Mouse (Mus musculus): ENCODE measurements at regions not wholly inside any gene's neighbourhood (a gene's known extent, or its start where the extent isn't known, plus 50 kb on each side); places are given as distances from the start of the nearest gene placed in this dataset.

- no peak for DNase-seq (ENCODE audit: low spot score)
Measured at GRCm38 (mm10) chr6:31658447-31659199, 94.8 kb upstream of the Podxl start.

- DNase-seq (ENCODE audit: low spot score): no peak
Measured at GRCm38 (mm10) chr6:31650791-31651476, 87.2 kb upstream of the Podxl start.

GRCm38 (mm10) chr6:31645261-31645660 lies 81.5 kb upstream of the Podxl start:
- peak; percentile 44 for DNase-seq (ENCODE audit: low spot score)

GRCm38 (mm10) chr6:31644504-31644903 lies 80.7 kb upstream of the Podxl start:
- no peak for DNase-seq (ENCODE audit: low spot score)

- peak; percentile 90 for DNase-seq (ENCODE audit: low spot score)
Measured at GRCm38 (mm10) chr6:31642451-31642942, 78.7 kb upstream of the Podxl start.

GRCm38 (mm10) chr6:31640745-31641144 lies 77.0 kb upstream of the Podxl start:
- no peak for DNase-seq (ENCODE audit: low spot score)

- DNase-seq (ENCODE audit: low spot score): peak; percentile 73
Measured at GRCm38 (mm10) chr6:31639460-31639859, 75.7 kb upstream of the Podxl start.

GRCm38 (mm10) chr6:31638434-31639220 lies 74.8 kb upstream of the Podxl start:
- DNase-seq (ENCODE audit: low spot score): no peak

GRCm38 (mm10) chr6:31637371-31638052 lies 73.7 kb upstream of the Podxl start:
- no peak for DNase-seq (ENCODE audit: low spot score)

- DNase-seq (ENCODE audit: low spot score): no peak
Measured at GRCm38 (mm10) chr6:31636954-31637353, 73.2 kb upstream of the Podxl start.

GRCm38 (mm10) chr6:31632485-31632884 lies 68.7 kb upstream of the Podxl start:
- no peak for DNase-seq (ENCODE audit: low spot score)

- no peak for DNase-seq (ENCODE audit: low spot score)
Measured at GRCm38 (mm10) chr6:31630009-31630408, 66.2 kb upstream of the Podxl start.

- DNase-seq (ENCODE audit: low spot score): peak; percentile 19
Measured at GRCm38 (mm10) chr6:31627912-31628311, 64.1 kb upstream of the Podxl start.

GRCm38 (mm10) chr6:31625055-31625454 lies 61.3 kb upstream of the Podxl start:
- DNase-seq (ENCODE audit: low spot score): no peak

- peak; percentile 28 for DNase-seq (ENCODE audit: low spot score)
Measured at GRCm38 (mm10) chr6:31624374-31624773, 60.6 kb upstream of the Podxl start.

- no peak for DNase-seq (ENCODE audit: low spot score)
Measured at GRCm38 (mm10) chr6:31621023-31621422, 57.2 kb upstream of the Podxl start.

GRCm38 (mm10) chr6:31618852-31619251 lies 55.1 kb upstream of the Podxl start:
- DNase-seq (ENCODE audit: low spot score): no peak

- DNase-seq (ENCODE audit: low spot score): peak; percentile 55
Measured at GRCm38 (mm10) chr6:31617341-31617740, 53.6 kb upstream of the Podxl start.

- no peak for DNase-seq (ENCODE audit: low spot score)
Measured at GRCm38 (mm10) chr6:31615426-31615970, 51.7 kb upstream of the Podxl start.

GRCm38 (mm10) chr6:31614563-31614962 lies 50.8 kb upstream of the Podxl start:
- DNase-seq (ENCODE audit: low spot score): no peak

GRCm38 (mm10) chr6:31613590-31614319 lies 50.0 kb upstream of the Podxl start:
- peak; percentile 31 for DNase-seq (ENCODE audit: low spot score)
